Mouse (Mus musculus): ENCODE data around the gene Crct1. TPM values are rescaled to one million over a fixed set of nuclear protein-coding genes. Genes with fewer than 3 reads are reported as not detected.

Crct1 gene
- polyA plus RNA-seq (2012; rRNA removed): not detected in 2 replicates

GRCm38 (mm10) chr3:93015460-93016104 lies at the start of gene Crct1:
Gene Crct1 (minus strand): TSS chr3:93015687.

GRCm38 (mm10) chr3:93018960-93019359 lies 3.5 kb upstream of the Crct1 start, which contains the start of gene Lce1m:
Gene Lce1m (minus strand): TSS chr3:93019060.

GRCm38 (mm10) chr3:92991926-92992325 lies 23.6 kb downstream of the Crct1 start, which contains the start of gene Lce3f:
Gene Lce3f (plus strand): TSS chr3:92992226.

GRCm38 (mm10) chr3:92966761-92967160 lies 48.7 kb downstream of the Crct1 start, which contains the start of gene Lce3e:
Gene Lce3e (plus strand): TSS chr3:92967061.

Other genes with a start within 250 kb of the Crct1 start
- gene Lce1i, start 236.8 kb downstream of the Crct1 start, polyA plus RNA-seq (2012; rRNA removed): not detected in 2 replicates
- not detected in 2 replicates for gene Lce1j, start 225.2 kb downstream of the Crct1 start, polyA plus RNA-seq (2012; rRNA removed)
- not detected in 2 replicates for gene Lce1k, start 207.8 kb downstream of the Crct1 start, polyA plus RNA-seq (2012; rRNA removed)
- gene Kprp, start 188.4 kb downstream of the Crct1 start, polyA plus RNA-seq (2012; rRNA removed): not detected in 2 replicates
- not detected in 2 replicates for gene Lce1l, start 164.4 kb downstream of the Crct1 start, polyA plus RNA-seq (2012; rRNA removed)
- gene 2310050C09Rik, start 145.5 kb downstream of the Crct1 start, polyA plus RNA-seq (2012; rRNA removed): not detected in 2 replicates
- not detected in 2 replicates for gene Lce3a, start 89.5 kb downstream of the Crct1 start, polyA plus RNA-seq (2012; rRNA removed)
- gene Lce3b, start 82.7 kb downstream of the Crct1 start, polyA plus RNA-seq (2012; rRNA removed): not detected in 2 replicates
- not detected in 2 replicates for gene Lce3c, start 71.2 kb downstream of the Crct1 start, polyA plus RNA-seq (2012; rRNA removed)
- gene Lce3d, start 58.3 kb downstream of the Crct1 start, polyA plus RNA-seq (2012; rRNA removed): not detected in 2 replicates
- gene Lce3e, start 48.6 kb downstream of the Crct1 start, polyA plus RNA-seq (2012; rRNA removed): not detected in 2 replicates
- not detected in 2 replicates for gene Lce3f, start 23.5 kb downstream of the Crct1 start, polyA plus RNA-seq (2012; rRNA removed)
- gene Lce1m, start 3.4 kb upstream of the Crct1 start, polyA plus RNA-seq (2012; rRNA removed): not detected in 2 replicates
- not detected in 2 replicates for gene Gm4858, start 53.1 kb upstream of the Crct1 start, polyA plus RNA-seq (2012; rRNA removed)
- gene Crnn, start 129.1 kb upstream of the Crct1 start, polyA plus RNA-seq (2012; rRNA removed): not detected in 2 replicates
- gene Flg2, start 181.6 kb upstream of the Crct1 start, polyA plus RNA-seq (2012; rRNA removed): not detected in 2 replicates

All from liver, embryonic 18 days (tissue).